Mouse (Mus musculus): ENCODE data around the gene Ncapg2. TPM values are rescaled to one million over a fixed set of nuclear protein-coding genes. Genes with fewer than 3 reads are reported as not detected.

Gene Ncapg2
- polyA plus RNA-seq, 1 experiment, result 3.7 TPM

DNA sequence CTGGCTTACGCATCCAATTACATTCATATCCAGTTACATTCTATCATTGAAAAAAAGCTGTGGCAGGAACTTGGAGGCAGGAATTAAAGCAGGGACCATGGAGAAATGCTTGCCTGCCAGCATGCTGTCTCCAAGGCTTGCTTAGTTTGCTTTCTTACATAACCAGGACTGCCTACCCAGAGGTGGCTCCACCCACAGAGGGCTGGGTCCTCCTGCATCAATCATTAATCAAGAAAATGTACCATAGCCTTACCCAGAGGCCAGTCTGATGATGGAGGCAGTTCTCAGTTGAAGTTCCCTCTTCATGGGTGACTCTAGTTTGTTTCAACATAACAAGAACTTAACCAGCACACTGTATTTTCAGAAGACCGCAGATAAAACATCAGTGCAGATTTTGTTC lies 44.3 kb downstream of the Ncapg2 start:
- Histone ChIP-seq H3K27me3 (ENCODE audit: control insufficient read depth, insufficient read depth, low read length) (no peaks in the 10 kb centered on the region; the same call in 1 of the 2 replicates), H3K4me3 (replicated peaks; ENCODE audit: insufficient read depth, low read depth, low read length) (no peak overlapping the region), H3K4me1 (ENCODE audit: control insufficient read depth, insufficient read depth, low read length) (no peaks in the 10 kb centered on the region), H3K27ac (ENCODE audit: insufficient read depth, low read length) (no peak overlapping the region)
- no peak for DNase-seq
- TF ChIP-seq CTCF (IDR thresholded peaks at IDR 0.05; ENCODE audit: borderline replicate concordance, insufficient read depth, low read depth, low read length) (no peak), POLR2A (IDR thresholded peaks at IDR 0.05; ENCODE audit: borderline replicate concordance, insufficient read depth, low read length) (no peak)
- 96% methylated on average over 2 of the region's 2 CpGs for WGBS

DNA sequence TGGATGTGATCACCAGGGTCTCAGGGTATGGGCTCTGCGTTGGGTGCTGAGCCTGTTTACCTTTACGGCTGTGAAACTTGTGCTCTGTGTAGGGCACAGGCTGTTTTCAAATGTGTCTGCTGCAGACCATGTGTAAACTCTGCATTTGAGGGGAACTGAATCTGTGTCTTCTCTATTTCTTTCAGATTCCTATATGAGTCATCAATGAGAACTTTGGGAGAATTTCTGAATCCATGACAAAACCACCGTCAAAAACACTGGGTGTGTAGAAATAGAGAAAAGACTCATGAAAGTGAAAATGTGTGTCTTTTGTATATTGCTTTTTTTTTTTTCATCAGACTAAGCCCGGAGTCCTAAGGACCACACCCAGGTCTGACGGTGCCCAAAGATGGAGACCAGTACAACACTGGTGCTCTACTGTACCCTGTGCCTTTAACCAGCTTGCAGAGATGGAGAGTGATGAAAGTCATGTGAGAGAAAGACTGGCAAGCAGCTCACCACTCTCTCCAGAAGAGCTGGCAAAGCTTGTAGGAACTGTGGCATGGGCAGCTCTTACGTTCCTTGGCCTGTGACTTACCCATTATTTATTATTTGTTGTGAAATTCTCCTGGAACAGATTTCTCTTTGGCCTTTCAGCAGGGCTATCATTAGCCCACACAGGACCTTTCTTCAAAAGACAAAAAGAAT lies 55.3 kb downstream of the Ncapg2 start:
- no peak for TF ChIP-seq POLR2A (IDR thresholded peaks at IDR 0.05; ENCODE audit: borderline replicate concordance, insufficient read depth, low read length)
- TF ChIP-seq CTCF (IDR thresholded peaks at IDR 0.05; ENCODE audit: borderline replicate concordance, insufficient read depth, low read depth, low read length), result no peak
- no peaks in the 10 kb centered on the region for H3K27me3 ChIP-seq (ENCODE audit: control insufficient read depth, insufficient read depth, low read length)
- no peak overlapping the region for H3K27ac ChIP-seq (ENCODE audit: insufficient read depth, low read length)
- H3K4me1 ChIP-seq (ENCODE audit: control insufficient read depth, insufficient read depth, low read length), result peaks cover 3% of the 10 kb centered on the region; the same call in 1 of the 2 replicates
- 92% methylated on average over 6 of the region's 6 CpGs for WGBS
- H3K4me3 ChIP-seq (replicated peaks; ENCODE audit: insufficient read depth, low read depth, low read length), result no peak overlapping the region
- no peak for DNase-seq

DNA sequence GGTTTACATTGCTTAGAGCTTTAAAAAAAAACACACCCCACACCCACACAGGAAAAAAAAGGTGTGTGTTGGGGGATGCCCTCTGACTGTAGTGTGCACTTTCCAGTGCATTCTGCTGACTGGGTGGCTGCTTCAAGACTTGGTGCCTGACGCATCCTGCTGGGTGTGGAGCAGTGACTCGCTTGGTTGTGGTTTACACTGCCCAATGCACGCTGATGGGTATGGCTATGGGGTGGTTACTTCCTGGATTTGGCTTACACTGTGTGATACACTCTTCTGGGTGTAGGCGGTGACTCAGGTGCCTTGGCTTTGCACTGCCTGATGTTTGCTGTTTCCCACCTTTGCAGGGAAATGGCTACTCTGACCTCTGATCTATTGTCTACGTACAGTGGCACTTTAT lies 61.8 kb downstream of the Ncapg2 start:
- H3K4me3 ChIP-seq (replicated peaks; ENCODE audit: insufficient read depth, low read depth, low read length), result no peak overlapping the region
- no peak for DNase-seq
- no peaks in the 10 kb centered on the region for H3K4me1 ChIP-seq (ENCODE audit: control insufficient read depth, insufficient read depth, low read length)
- 96% methylated on average over 5 of the region's 5 CpGs for WGBS
- TF ChIP-seq CTCF (IDR thresholded peaks at IDR 0.05; ENCODE audit: borderline replicate concordance, insufficient read depth, low read depth, low read length) (no peak), POLR2A (IDR thresholded peaks at IDR 0.05; ENCODE audit: borderline replicate concordance, insufficient read depth, low read length) (no peak)
- H3K27me3 ChIP-seq (ENCODE audit: control insufficient read depth, insufficient read depth, low read length), result no peaks in the 10 kb centered on the region
- no peak overlapping the region for H3K27ac ChIP-seq (ENCODE audit: insufficient read depth, low read length)

DNA sequence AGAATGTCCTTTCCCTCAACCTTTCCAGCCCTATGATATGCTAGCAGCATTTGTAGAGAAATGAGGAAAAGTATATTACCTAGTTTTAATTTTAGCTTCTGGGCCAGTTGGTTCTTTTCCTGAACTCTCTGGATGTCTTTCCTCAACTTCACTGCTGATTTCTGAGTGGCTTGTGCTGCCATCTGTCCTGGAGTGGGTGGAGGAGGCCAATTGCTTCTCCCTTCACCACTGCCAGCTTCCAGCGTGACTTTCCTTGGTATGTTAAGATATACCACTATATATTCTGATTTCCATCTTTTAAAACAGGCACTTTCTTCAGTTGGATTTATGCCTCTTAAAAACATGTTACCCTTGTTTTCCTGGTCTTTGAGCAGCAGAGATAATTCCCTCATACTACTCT lies 63.1 kb downstream of the Ncapg2 start:
- no peak overlapping the region for H3K27ac ChIP-seq (ENCODE audit: insufficient read depth, low read length)
- H3K4me3 ChIP-seq (replicated peaks; ENCODE audit: insufficient read depth, low read depth, low read length), result no peak overlapping the region
- 62% methylated on average over 1 of the region's 1 CpGs for WGBS
- TF ChIP-seq CTCF (IDR thresholded peaks at IDR 0.05; ENCODE audit: borderline replicate concordance, insufficient read depth, low read depth, low read length) (no peak), POLR2A (IDR thresholded peaks at IDR 0.05; ENCODE audit: borderline replicate concordance, insufficient read depth, low read length) (no peak)
- DNase-seq, result no peak
- H3K27me3 ChIP-seq (ENCODE audit: control insufficient read depth, insufficient read depth, low read length), result no peaks in the 10 kb centered on the region
- H3K4me1 ChIP-seq (ENCODE audit: control insufficient read depth, insufficient read depth, low read length), result no peaks in the 10 kb centered on the region

GRCm38 (mm10) chr12:116469096-116469495 lies 63.9 kb downstream of the Ncapg2 start:
- Histone ChIP-seq H3K27ac (ENCODE audit: insufficient read depth, low read length) (no peak overlapping the region), H3K4me3 (replicated peaks; ENCODE audit: insufficient read depth, low read depth, low read length) (no peak overlapping the region), H3K4me1 (ENCODE audit: control insufficient read depth, insufficient read depth, low read length) (no peaks in the 10 kb centered on the region), H3K27me3 (ENCODE audit: control insufficient read depth, insufficient read depth, low read length) (no peaks in the 10 kb centered on the region)
- TF ChIP-seq POLR2A (IDR thresholded peaks at IDR 0.05; ENCODE audit: borderline replicate concordance, insufficient read depth, low read length) (no peak), CTCF (IDR thresholded peaks at IDR 0.05; ENCODE audit: borderline replicate concordance, insufficient read depth, low read depth, low read length) (no peak)
- 87% methylated on average over 3 of the region's 3 CpGs for WGBS
- DNase-seq, result no peak

DNA sequence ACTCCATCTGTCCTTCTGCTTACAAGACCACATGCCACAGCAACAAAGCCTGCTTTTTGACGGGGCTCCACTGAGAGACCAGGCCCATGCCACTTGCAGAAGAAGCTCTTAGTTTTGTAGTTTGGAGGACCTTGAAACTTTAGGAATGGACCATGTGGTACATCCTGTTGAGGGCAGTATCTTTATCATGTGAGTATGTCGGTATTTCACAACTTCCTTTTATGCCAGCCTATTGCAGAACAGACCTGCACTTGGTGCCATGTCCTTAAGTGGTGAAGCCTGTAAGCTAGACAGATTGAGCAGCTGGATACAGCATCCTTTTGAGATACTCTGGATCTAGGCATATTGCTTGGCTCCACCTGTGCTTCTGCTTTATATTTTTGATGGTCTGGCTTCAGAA lies 68.1 kb downstream of the Ncapg2 start:
- 67% methylated on average over 2 of the region's 2 CpGs for WGBS
- DNase-seq, result no peak
- Histone ChIP-seq H3K27ac (ENCODE audit: insufficient read depth, low read length) (no peak overlapping the region), H3K27me3 (ENCODE audit: control insufficient read depth, insufficient read depth, low read length) (no peaks in the 10 kb centered on the region), H3K4me1 (ENCODE audit: control insufficient read depth, insufficient read depth, low read length) (no peaks in the 10 kb centered on the region), H3K4me3 (replicated peaks; ENCODE audit: insufficient read depth, low read depth, low read length) (no peak overlapping the region)
- TF ChIP-seq POLR2A (IDR thresholded peaks at IDR 0.05; ENCODE audit: borderline replicate concordance, insufficient read depth, low read length) (no peak), CTCF (IDR thresholded peaks at IDR 0.05; ENCODE audit: borderline replicate concordance, insufficient read depth, low read depth, low read length) (no peak)

DNA sequence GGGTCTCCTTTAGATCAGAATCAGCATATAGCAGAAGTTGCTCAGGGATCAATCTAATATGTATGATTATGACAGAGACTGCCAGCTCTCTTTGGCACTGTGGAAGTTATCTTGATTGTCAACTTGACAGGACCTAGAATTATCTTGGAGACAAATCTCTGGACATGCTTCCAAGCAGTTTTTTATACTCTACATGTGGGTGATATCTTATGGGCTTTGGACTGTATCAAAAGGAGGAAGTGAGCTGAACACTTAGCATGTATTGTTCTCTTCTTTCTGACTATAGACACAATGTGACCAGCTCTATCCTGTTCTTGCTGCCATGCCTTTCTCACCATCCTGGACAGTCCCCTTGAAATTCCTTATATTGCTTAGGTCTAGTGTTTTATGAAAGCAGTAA lies 68.6 kb downstream of the Ncapg2 start:
- TF ChIP-seq CTCF (IDR thresholded peaks at IDR 0.05; ENCODE audit: borderline replicate concordance, insufficient read depth, low read depth, low read length) (no peak), POLR2A (IDR thresholded peaks at IDR 0.05; ENCODE audit: borderline replicate concordance, insufficient read depth, low read length) (no peak)
- no peaks in the 10 kb centered on the region for H3K27me3 ChIP-seq (ENCODE audit: control insufficient read depth, insufficient read depth, low read length)
- no peak for DNase-seq
- H3K27ac ChIP-seq (ENCODE audit: insufficient read depth, low read length), result no peak overlapping the region
- H3K4me3 ChIP-seq (replicated peaks; ENCODE audit: insufficient read depth, low read depth, low read length), result no peak overlapping the region
- H3K4me1 ChIP-seq (ENCODE audit: control insufficient read depth, insufficient read depth, low read length), result no peaks in the 10 kb centered on the region

DNA sequence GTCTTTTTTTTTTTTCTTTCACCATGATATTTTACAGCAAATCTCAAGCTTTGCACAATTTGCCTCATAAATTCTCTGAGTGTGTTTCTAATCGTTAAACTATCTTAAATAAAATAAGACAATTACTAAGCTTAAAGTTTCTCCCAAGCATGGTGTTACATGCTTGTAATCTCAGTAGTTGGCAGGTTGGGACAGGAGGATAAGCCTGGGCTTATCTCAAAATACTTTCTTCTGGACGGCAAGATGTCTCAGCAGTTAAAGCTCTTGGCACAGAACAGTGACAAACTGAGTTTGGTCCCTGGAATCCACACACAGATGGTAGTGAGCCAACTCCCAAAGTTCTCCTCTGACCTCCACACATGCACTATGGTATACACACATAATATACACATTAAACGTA lies 69.5 kb downstream of the Ncapg2 start:
- TF ChIP-seq POLR2A (IDR thresholded peaks at IDR 0.05; ENCODE audit: borderline replicate concordance, insufficient read depth, low read length), result no peak
- Histone ChIP-seq H3K27me3 (ENCODE audit: control insufficient read depth, insufficient read depth, low read length) (no peaks in the 10 kb centered on the region), H3K4me3 (replicated peaks; ENCODE audit: insufficient read depth, low read depth, low read length) (no peak overlapping the region), H3K27ac (ENCODE audit: insufficient read depth, low read length) (no peak overlapping the region), H3K4me1 (ENCODE audit: control insufficient read depth, insufficient read depth, low read length) (no peaks in the 10 kb centered on the region)
- 65% methylated on average over 3 of the region's 3 CpGs for WGBS
- DNase-seq, result no peak
